Mouse (Mus musculus): Measurements from ENCODE around the gene Mocs2.
A peak's percentile ranks its signal among the peaks of the same experiment; 100 is the strongest.

Mocs2 gene

DNA sequence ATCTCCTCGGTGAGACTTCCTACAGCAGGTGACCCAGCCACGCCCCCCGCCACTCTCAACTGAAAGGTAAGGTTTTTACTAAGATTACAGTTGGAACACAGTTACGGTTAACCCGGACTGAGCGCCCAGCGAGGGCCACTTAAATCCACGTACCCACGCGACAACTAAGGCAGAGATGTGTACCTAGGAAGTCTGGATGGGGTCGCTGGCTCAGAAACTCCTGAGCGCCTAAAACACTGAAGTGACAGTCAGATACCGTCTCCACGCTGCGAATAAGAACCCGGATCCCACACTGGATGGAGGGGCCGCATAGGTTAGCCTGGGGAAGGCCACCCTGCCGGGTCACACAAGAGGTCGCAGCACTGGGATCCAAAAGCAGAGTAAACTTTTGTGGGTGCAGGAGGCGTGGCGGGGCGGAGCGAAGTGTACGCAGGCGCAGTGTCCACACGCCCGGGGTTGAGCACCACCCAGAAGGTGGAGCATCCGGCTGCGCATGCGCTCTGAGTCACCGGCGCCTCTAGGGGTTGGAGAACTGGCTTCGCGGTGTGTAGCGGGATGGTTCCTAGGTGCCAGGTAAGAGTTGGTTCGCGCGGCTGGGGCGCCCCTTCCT, at the start of gene Mocs2:
Gene Mocs2 (plus strand): TSS at position 486 of the 610 bp plus-strand sequence.
- peak; percentile 93 for DNase-seq (ENCODE audit: low spot score)

DNA sequence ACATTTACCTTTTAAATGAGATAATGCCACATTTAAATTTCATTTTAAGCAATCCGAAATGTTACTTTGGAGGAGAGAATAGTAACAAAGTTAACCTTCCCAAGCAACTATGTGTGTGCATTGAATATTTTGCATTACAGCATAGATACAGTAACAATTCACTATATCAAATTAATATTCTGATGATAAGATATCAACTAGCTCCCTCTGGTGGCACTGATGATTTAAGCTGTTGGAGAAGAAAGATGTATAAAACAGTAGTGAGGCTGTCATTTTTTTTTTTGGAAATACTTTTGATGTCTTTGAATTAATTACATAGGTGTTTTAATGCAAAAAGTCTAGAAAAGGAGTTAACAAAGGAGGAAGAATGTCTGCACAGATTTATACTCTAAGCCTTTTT, 26.5 kb upstream of the Mocs2 start:
- DNase-seq (ENCODE audit: low spot score): peak; percentile 20

DNA sequence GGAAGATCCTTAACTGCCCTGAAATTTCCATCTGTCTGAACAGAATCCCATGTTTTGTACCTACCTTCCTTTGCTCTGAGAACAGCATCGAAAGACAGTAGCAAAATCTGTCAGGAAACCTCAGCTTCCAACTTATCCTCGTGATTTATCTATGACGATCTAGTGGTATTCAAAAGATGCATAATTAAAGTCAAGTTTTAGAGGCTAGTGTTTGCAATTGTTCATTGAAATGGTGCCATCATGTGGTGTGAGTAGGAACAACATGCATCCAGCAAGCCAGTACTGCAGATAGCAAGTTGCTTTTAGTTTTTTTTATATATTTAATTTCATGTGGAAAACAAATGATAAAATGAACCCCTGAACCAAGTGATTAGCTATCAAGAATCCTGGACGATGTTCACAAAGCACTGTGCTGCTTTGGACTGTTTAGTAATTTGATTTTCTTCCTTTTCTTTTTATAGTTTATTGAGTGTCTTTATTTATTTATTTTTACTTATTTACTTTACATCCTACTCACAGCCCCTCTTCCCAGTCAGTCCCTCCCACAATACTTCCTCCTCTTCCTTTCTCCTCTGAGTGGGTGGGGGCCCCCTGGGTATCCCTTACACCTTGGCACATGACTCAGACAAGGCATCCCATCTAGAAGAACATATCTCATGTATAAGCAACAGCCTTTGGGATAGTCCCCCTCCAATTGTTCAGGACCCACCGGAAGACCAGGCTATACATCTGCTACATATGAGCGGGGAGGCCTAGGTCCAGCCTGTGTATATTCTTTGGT, 24.6 kb upstream of the Mocs2 start:
- DNase-seq (ENCODE audit: low spot score): peak; percentile 56

DNA sequence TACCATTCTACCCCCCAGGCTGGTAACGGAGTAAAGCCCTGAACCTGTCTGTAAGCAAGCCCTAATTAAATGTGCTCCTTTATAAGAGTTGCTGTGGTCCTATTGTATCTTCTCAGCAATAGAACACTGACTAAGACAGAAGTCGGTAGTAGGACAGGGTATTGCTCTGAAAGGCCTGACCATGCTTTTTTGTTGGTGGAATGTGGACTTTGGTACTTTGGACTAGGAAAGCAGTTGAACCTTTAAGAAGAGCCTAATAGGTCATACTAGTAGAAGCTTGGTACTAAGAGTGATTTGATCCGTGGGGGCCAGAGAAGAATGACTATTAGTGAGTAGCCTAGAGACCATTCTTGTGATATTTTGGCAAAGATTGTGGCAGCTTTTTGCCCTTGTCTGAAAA, 16.2 kb upstream of the Mocs2 start:
- DNase-seq (ENCODE audit: low spot score): no peak

DNA sequence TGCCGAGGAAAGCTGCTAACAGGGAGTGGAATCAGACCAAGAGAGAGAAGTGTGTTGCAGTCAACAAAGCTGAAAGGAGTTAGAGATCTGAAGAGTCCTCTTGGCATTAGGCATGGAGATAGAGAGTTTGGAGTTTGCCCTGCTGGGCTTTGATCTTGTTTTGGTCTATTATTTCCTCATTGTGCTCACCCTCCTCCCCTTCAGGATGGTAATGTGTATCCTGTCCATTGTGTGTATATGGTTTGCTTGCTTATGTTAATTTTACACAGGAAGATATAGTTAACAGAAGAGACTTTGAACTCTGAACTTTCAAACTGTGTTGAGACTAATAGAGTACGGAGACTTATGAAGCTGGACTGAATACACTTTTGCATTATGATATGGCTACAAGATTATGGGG, 15.1 kb upstream of the Mocs2 start:
- no peak for DNase-seq (ENCODE audit: low spot score)

DNA sequence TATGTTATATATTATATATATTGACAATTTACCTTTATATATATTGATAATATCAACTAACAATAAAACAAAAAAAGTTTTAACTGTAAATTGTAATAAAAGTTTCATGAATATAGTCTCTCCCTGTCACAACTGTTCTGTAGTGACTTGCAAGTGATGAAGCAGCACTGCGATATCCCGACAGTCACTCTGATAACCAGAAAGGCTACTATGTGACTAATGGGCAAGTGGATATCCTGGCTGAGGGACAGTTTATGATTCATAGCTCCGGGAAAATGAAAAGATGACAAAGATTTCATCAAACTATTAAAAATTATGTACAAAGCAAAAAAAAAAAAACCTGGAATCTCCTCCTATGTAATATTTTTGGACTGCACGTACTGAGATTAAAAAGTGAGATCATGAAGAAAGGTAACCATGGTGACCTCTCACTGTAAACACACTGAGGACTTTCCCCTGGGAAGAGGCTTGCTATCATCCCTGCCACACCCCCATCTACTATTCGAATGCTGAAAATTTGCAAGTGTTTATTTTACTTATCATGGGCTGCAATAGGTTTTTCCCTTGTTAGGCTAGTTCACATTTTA, 8.3 kb upstream of the Mocs2 start:
- DNase-seq (ENCODE audit: low spot score): no peak

DNA sequence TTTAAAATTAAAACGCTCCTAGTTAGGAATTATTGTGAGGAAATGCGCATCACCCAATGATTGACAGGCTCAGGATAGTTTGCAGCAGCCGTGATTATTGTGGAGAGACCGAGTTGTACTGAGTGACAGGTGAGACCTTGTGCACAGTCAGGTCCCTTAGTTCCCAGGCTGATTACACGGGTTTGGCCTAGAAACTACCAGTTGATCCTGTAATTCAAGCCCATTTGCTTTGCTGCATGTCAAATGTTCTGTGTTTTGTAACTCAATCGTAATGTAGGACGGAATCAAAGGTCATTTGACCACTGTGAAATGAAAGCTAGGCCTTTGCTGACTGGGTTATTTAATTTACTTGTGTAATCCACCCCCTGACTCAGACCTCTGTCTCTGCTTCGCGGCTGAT, 477 bp downstream of the Mocs2 start:
- no peak for DNase-seq (ENCODE audit: low spot score)

DNA sequence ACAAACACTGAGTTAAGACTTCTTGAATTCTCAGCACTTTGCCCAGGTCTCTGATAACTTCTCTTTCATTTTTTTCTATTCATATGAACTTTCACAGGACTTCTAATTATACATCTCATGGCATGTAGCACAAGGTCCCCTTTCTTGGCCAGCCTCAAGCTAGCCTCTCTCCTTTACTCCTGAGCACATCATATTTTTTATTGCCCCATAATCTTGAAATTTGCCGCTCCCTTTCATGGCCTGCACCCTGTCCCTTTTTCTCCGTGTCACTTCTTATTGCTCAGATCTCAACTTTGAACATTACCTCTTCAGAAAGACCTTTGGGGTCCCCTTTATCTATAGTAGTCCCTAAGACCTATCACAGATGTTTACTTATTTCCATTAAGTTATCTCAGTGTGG, 4.8 kb downstream of the Mocs2 start:
- no peak for DNase-seq (ENCODE audit: low spot score)

DNA sequence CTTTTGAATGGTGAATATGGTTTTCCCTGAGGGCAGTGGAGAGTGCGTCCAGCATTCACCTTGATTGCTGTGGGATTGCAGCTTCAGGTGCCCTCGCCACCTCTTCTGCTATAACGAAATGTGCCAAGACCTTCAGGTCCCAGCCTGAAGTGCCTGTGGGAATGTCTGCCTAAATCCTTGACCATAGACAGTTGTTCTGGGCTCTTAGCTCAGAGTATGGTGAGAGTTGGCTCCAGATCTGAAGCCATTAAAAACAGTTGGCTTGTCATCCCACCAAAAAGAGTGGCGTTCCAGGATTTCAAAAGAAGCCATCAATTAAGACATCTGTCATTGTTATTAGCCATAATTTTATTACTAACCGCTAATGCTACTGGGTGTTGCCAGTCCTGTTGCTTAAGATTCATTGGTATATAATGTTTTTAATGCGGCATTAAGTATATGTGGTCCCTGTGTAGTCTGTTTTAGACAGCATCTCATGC, 7.4 kb downstream of the Mocs2 start:
- DNase-seq (ENCODE audit: low spot score): no peak

DNA sequence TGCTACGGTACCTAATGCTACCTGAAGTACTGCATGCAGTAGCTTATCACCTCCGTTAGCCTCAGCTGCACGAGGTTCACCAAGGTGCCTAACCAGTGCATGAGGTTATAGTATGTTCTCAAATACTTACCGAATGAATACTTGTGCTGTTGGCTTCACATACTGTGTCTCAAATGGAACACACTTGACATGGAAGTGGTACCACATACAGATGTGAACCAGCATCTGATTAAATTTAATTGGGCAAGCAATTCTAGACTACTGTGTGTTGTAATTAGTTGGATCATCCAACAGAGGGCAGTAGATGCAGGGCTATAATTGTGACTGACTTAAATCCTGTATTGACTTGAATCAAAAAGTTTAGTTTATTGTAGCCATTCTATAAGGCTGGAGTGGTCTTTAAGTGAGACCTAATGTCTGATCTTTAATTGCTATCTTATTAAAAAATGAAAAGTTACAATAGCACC, 13.4 kb downstream of the Mocs2 start:
- no peak for DNase-seq (ENCODE audit: low spot score)

DNA sequence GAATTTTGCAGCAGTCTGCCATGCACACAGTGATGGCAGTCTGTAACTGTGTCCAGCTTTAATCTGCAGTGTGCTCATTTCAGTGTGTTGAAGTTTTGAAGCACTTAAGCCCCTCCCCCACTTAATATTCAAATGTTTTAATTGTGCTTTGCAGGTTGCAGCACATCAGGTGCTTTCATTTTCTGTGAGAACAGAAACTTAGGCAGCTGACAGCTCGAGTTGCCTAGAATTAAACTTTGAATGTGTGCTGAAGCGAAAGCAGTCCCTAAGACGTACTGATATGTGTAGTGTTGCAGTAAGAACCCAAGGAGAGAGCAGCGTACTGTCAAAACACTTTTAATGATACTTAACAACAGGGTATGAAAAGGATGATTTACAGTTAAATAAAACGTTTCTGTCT, 14.7 kb downstream of the Mocs2 start:
- DNase-seq (ENCODE audit: low spot score): no peak

DNA sequence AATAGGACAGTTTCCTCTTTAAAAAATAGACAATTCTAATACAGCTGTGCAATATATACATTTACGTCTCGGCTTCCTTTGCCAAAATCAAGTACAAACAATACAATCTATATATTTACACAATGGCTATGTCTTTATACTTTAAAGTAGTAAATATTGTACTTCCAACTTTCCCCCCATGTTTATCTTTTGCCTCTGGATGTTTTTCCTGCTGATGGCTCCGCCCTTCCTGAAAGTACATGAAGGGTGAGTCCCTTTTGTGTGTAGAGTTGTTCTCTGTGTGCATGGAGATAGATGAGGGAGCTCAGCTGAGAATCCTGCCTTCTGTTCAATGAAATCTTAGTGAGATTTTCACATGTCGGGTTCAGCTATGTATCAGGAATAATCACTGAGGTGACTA, 15.3 kb downstream of the Mocs2 start:
- DNase-seq (ENCODE audit: low spot score): no peak

DNA sequence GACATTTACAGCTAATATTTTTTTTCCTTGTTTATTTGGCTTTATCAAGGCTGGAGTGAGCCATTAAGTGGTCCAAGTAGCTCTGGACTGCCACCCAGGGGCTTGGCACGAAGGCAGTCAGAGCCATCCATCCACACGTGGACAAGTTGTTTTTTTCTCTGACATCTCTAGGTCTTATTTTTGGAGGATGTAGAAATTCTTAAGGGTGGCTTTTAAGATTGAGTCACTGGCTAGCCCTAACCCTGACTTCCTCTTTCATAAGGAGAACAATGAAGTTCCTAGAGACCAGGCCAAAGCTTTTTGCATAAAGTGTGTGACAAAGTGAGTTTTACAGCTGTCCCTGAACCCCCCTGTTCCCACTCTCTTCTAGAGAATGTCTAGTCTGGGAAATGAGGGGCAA, 16.5 kb downstream of the Mocs2 start:
- DNase-seq (ENCODE audit: low spot score): no peak

DNA sequence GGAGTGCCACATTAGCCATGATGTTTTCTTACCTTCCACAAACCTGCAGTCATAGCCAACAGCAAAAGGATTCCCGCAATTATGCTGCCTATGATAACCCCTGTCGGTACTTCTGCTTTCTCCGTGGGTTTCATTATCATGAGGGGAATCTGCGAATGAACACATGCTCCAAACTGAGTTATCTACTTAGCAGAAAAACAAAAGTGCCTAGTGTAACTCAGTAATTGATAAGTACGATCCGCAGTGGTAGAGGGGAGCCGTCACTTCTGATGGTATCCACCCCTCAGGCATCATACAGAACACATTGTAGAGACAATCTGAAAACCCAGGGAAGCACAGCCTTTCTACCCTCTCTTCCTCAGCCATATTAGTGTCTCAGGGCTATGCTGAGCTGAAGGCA, 19.0 kb downstream of the Mocs2 start:
- no peak for DNase-seq (ENCODE audit: low spot score)

DNA sequence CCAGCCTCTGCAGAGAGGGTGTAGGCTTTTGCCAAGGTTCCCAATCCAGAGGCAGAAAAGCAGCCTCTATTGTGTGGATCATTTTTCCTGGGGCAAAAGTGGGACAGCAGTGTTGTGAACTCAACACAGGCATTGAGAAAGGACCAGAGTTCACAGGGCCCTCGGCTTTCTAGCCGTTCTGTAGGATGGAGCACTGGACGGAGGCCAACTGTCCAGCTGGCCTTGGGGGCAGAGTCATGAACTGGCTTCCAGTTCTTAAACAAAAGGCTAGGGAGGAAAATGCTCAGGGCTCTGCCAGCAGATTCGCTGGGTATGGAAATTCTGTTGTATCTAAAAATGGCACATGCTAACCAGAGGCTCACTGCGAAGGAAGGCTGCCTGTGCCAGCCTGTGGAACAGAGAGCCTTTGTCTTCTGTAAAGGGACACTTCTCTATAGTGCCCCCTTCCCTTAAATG, 20.5 kb downstream of the Mocs2 start:
- peak; percentile 25 for DNase-seq (ENCODE audit: low spot score)

DNA sequence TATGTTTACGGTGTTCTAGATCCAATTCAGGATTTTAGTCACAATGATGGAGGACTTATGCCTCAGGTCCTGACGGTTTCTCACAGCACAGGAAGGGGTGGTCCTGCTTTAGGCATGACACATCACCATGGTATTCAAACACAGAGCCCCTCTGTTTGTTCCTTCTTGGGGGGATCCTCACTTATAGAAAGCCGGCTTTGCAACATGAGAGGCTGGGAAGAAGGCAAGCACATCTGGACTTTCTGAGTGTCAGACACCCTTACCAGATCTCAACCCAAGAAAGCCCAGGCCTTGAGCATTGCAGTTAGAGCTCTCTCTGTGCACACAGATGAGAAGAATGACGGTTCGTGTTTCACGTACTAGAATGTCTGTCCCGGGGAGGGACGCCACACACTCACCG, 21.1 kb downstream of the Mocs2 start:
- no peak for DNase-seq (ENCODE audit: low spot score)

DNA sequence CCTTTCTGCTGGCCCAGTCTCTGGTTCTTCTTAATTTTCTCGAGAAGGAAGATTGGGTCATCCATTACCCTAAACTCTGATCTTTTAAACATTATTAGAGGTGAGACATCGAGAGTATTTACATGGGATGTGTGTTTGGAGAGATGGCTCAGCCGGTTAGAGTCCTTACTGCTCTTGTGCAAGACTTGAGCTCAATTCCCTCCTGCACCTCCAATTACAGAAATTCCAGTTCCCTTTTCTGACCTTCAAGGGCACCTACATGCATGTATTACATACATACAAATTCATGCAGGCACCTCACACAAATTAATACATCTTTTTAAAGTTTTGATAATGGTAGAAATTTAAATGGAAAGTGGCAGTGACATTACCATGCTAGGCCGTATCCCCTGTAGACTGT, 22.5 kb downstream of the Mocs2 start:
- DNase-seq (ENCODE audit: low spot score): no peak

DNA sequence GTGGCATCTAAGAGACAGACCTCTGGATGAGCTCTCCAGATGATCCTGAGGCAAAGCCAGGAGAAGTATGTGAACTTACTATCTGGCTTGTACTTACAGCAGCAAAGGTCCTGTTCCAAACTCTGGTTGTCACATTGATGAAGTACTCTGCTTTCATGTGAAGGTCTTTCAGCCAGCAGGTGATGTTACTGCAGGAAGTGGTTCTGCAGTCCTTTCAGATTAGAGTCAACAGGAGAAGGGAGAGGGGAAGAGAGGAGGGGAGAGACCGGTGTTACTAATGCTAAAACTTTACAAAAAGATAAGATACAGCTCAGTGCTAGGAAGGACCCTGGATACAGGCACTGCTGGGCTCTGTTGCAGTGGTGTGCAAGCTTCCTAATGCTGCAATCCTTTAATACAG, 25.3 kb downstream of the Mocs2 start:
- DNase-seq (ENCODE audit: low spot score): no peak

DNA sequence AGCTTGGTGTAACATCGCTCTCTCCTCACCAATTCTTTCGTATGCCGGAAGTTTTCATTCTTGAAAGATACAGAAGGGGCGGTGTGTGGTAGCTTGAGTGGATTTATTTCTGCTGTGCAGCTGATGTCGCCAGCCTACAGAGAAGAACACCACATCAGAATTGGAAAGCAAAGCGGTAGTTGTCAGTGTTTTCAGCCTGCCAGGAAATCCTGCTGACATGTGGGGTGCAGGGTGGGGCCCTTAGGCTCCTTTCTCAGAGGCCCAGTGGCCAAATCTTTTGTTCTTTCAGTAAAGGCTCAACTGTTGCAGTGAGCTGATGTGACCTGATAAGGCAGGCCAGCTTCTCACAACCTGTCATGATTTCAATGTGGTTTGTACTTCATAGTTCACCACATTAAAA, 27.8 kb downstream of the Mocs2 start:
- DNase-seq (ENCODE audit: low spot score): no peak

DNA sequence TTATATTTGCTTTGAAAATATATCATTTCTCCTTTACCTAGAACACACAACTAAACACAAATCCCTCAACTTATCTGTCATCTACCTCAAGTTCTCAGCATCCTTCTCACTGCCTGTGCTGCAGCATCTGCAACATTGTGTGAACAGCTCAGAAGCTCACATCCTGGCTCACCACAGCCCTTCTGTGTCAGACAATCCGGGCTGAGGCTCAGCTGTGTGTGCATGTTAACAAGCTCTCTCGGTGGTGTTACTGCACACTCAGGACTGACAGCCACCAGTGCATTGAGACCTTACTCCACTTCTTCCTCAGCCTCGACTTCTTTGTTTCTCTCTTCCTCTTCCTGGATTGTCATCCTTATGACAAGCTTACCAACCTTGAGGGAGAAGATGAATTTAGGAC, 30.9 kb downstream of the Mocs2 start:
- DNase-seq (ENCODE audit: low spot score): no peak

DNA sequence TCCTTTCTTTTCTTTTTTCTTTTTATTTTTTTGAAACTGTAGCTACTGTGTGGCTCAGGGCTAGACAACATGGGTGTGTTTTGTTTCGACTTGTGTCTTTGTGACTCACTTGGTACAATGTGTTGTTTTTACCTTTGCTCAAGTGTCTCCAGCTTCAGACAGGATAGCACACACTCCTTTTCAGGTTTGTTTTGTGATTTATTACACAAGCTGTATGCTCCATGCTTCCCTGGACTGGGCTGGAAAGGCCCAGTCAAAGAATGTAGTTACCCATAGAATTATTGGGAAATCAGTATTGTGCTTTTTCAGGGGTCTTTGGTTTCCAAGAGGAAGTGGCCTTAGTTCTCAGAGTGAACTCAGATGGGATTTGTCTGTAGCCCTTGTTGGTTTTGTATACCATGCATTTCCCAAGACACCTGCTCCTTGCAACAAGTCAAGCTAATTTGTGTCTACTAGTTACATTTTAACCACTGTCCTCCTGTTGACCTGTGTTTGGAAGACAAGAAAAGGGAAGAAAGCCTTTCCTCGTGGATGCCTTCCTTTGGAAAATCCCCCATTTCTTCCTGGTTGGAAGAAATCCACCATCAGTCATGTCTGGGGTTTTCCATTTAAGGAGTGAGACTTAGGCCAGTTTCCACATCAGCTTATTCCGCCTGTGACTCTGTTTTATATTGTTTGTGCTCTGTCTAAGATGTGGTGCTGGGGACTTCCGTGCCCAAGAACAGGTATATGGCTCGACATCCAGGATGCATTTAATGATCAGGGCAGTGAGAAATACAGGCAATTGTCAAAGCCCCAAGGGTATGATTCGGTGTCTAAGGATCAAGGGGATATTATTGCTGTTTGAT, 34.5 kb downstream of the Mocs2 start:
- DNase-seq (ENCODE audit: low spot score): no peak

DNA sequence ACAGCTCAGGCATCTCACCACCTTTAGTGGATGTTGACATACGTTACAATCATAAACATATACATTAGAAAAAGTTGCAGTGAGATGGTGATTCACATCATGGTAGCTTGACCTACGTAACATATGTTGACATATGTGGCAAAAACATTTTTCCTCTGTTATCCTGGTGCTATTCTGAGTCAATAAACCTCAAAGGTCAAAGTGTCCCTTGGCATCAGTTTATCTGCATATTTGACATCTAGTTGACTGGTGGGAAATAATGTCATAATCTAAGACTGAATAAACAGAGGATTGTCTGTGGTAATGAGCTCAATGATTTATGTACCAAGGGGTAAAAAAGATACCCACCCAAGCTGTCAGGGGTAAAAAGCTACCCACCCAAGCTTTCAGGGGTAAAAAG, 35.1 kb downstream of the Mocs2 start:
- no peak for DNase-seq (ENCODE audit: low spot score)
